Mouse (Mus musculus) midbrain, postnatal 0 days (tissue): ENCODE measurements around the gene Nupl1. TPM values are rescaled to one million over a fixed set of nuclear protein-coding genes. Genes with fewer than 3 reads are reported as not detected.
A peak's percentile ranks its signal among the peaks of the same experiment; 100 is the strongest.

Experiments
- ATAC-seq: fragments of 200-750 bp; cut with Nextera tagmentation; 2 replicates; pipeline ENCODE4 v1.8.0; 2017; ENCODE audit warnings: moderate number of reproducible peaks, mild to moderate bottlenecking, moderate TSS enrichment, moderate library complexity; ENCODE audit not compliant: low FRiP score
- DNase-seq: peaks from one replicate; pipeline ENCODE4 v3.0.0-alpha.2; 2015; ENCODE audit warnings: low spot score
- H3K27ac ChIP-seq: fragments of 300-500 bp; sonication (generic); 2 replicates; pipeline ENCODE4 v1.5.1; 2014; ENCODE audit warnings: low read depth, mild to moderate bottlenecking, low read length, mixed read lengths
- H3K27me3 ChIP-seq: fragments of 300-500 bp; sonication (generic); 2 replicates; pipeline ENCODE4 v1.6.1; 2014; ENCODE audit warnings: low read length, control low read depth, mixed read lengths; ENCODE audit not compliant: insufficient read depth
- H3K36me3 ChIP-seq: fragments of 300-500 bp; sonication (generic); 2 replicates; pipeline ENCODE4 v1.6.1; 2014; ENCODE audit warnings: low read length, control low read depth, mixed read lengths; ENCODE audit not compliant: insufficient read depth
- H3K4me1 ChIP-seq: fragments of 300-500 bp; sonication (generic); 2 replicates; pipeline ENCODE4 v1.6.1; 2014; ENCODE audit warnings: mild to moderate bottlenecking, control low read depth, antibody characterized with exemption, low read length, mixed read lengths; ENCODE audit not compliant: insufficient read depth
- H3K4me2 ChIP-seq: fragments of 300-500 bp; sonication (generic); 2 replicates; pipeline ENCODE4 v1.6.1; 2014; ENCODE audit warnings: low read depth, mild to moderate bottlenecking, low read length, mixed read lengths; ENCODE audit not compliant: poor library complexity, severe bottlenecking
- H3K4me3 ChIP-seq: fragments of 300-500 bp; sonication (generic); 2 replicates; pipeline ENCODE4 v1.5.1; 2014; ENCODE audit warnings: low read depth, mild to moderate bottlenecking, low read length, moderate library complexity
- H3K9ac ChIP-seq: fragments of 300-500 bp; sonication (generic); replicated peaks from 2 replicates; pipeline ENCODE4 v1.6.1; 2014; ENCODE audit warnings: mild to moderate bottlenecking, low read length, moderate library complexity, mixed read lengths; ENCODE audit not compliant: poor library complexity, severe bottlenecking
- H3K9me3 ChIP-seq: fragments of 300-500 bp; sonication (generic); 2 replicates; pipeline ENCODE4 v1.6.1; 2016; ENCODE audit warnings: low read length, control low read depth
- CTCF ChIP-seq: IDR thresholded peaks from 2 replicates; pipeline ENCODE4 v1.5.1; 2016; ENCODE audit warnings: antibody characterized with exemption, mild to moderate bottlenecking
- WGBS: fragments of 180-500 bp; shearing (Covaris S2); extraction: QIAGEN DNeasy Blood & Tissue Kit; methylation state at CpG from one replicate; pipeline ENCODE4 v1.1.7; 2014; 5-methylcytosine and 5-hydroxymethylcytosine counted together
- polyA plus RNA-seq: library from polyadenylated mRNA; unstranded; fragments of >200 nt; fragmentation: Nextera tagmentation; extraction: Ambion mirVana; gene quantifications from 2 replicates; pipeline ENCODE4 v1.2.1, GENCODE M21; 2015
- total RNA-seq: library from RNA; depleted of rRNA; stranded (reverse); fragments of >200 nt; gene quantifications from 2 replicates; pipeline ENCODE4 v1.2.3, GENCODE M21; 2014

The Nupl1 gene
- total and polyA plus RNA-seq, 2 experiments from 2014 or later, result 0.16 TPM; not detected in 1

DNA sequence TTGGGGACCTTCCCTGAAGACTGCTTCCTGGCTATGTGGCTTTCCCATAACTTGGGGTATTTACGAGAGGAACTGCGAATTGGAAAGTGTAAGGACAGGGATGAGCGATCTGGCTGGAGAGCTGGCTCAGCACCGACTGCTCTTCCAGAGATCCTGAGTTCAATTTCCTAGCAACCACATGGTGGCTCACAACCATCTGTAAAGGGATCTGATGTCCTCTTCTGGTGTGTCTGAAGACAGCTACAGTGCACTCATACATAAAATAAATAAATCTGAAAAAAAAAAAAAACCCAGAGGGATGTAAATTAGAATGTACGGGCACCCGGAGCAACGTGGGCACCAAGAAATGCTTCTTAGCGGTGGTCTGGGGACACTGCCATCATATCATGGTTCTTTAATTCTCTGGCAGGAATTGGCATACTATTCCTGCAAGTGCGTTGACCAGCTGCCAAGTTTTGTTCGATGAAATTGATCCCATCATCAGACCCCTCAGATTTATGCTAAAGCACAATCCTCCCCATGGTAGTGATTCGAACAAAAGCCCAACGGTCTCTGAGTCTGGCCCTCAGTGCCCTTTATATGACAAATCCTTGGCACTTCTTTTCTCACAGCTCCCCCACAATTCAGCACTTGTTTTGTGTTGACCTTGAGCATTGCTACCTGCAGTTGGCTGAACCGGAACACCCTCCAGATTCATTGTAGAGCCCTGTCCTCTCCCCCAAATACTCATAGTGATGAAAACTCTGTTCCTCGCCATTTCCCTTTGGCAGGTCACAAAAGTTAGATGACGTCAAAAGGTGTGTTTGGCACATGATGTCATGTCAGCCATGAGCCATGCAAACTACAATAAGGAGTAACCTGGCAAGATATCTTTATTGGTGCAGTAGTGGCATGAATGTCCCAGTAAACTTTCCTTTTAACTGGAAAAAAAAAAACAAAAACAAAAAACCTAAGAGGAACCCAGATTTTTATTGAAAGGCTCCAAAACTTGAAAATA is 1.1 kb upstream of the Nupl1 start:
- Histone ChIP-seq H3K36me3 (no peaks in the 10 kb centered on the region), H3K4me2 (peak overlapping the region; percentile 77), H3K4me1 (peaks cover 3% of the 10 kb centered on the region; the same call in 1 of the 2 replicates), H3K9ac (peak overlapping the region; percentile 100), H3K27ac (peak overlapping the region; percentile 97), H3K27me3 (no peaks in the 10 kb centered on the region), H3K4me3 (peak overlapping the region; percentile 74), H3K9me3 (no peaks in the 10 kb centered on the region)
- TF ChIP-seq CTCF, result peak; percentile 50; the same call in 1 of the 2 replicates
- DNase-seq (peak; percentile 59), ATAC-seq (peak; percentile 47)
- WGBS, result 15% methylated on average over 15 of the region's 15 CpGs

DNA sequence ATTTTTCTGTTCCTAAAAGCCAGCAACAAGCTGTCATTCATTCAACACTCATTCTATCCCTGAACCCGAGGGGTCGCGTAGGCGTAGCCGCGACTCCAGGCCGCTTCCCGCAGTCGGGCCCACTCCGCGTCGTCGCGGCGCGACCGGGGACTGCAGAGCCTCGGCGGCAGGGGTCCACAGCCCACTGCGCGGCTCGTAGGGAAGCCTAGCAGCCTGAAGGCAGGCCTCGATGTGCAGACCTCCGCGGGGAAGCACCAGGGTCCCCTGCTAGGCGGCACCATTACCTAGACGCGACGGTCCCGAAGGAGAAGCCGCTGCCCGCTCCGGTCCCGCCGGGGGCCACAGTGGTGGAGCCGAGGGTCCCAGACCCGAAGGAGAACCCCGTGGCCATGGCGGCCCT is 352 bp downstream of the Nupl1 start:
- H3K9ac ChIP-seq, result peak overlapping the region; percentile 100
- no peaks in the 10 kb centered on the region for H3K9me3 ChIP-seq
- peak overlapping the region; percentile 68 for H3K4me2 ChIP-seq
- H3K36me3 ChIP-seq, result no peaks in the 10 kb centered on the region
- DNase-seq (peak; percentile 58), ATAC-seq (peak; percentile 82)
- H3K4me3 ChIP-seq, result peak overlapping the region; percentile 74
- no peaks in the 10 kb centered on the region for H3K27me3 ChIP-seq
- under 1% methylated on average over 39 of the region's 39 CpGs for WGBS
- no peak; the same call in 1 of the 2 replicates for TF ChIP-seq CTCF
- H3K27ac ChIP-seq, result peak overlapping the region; percentile 97
- H3K4me1 ChIP-seq, result peaks cover 3% of the 10 kb centered on the region; the same call in 1 of the 2 replicates

- Histone ChIP-seq H3K27me3 (no peaks in the 10 kb centered on the region), H3K27ac (peak overlapping the region; percentile 97; the same call in 1 of the 2 replicates), H3K36me3 (peaks cover under 1% of the 10 kb centered on the region; the same call in 1 of the 2 replicates), H3K9me3 (no peaks in the 10 kb centered on the region), H3K4me2 (peak overlapping the region; percentile 68), H3K4me1 (peaks cover 3% of the 10 kb centered on the region; the same call in 1 of the 2 replicates), H3K9ac (peak overlapping the region; percentile 100), H3K4me3 (peak overlapping the region; percentile 74)
- WGBS, result 17% methylated on average over 8 of the region's 8 CpGs
- DNase-seq, result no peak
- ATAC-seq, result no peak
- no peak for TF ChIP-seq CTCF
Observed at GRCm38 (mm10) chr14:60250366-60250765, 865 bp downstream of the Nupl1 start.

GRCm38 (mm10) chr14:60238551-60238950 is 12.7 kb downstream of the Nupl1 start:
- Histone ChIP-seq H3K36me3 (peaks cover 23% of the 10 kb centered on the region; the same call in 1 of the 2 replicates), H3K9ac (no peak overlapping the region), H3K27ac (no peak overlapping the region), H3K4me3 (no peak overlapping the region), H3K4me2 (no peak overlapping the region), H3K9me3 (no peaks in the 10 kb centered on the region), H3K4me1 (no peaks in the 10 kb centered on the region), H3K27me3 (no peaks in the 10 kb centered on the region)
- ATAC-seq (no peak), DNase-seq (no peak)
- no peak for TF ChIP-seq CTCF
- WGBS, result 86% methylated on average over 3 of the region's 3 CpGs

- ATAC-seq, result no peak
- Histone ChIP-seq H3K36me3 (peaks cover 9% of the 10 kb centered on the region; the same call in 1 of the 2 replicates), H3K9me3 (no peaks in the 10 kb centered on the region), H3K4me3 (no peak overlapping the region), H3K27ac (no peak overlapping the region), H3K9ac (no peak overlapping the region), H3K4me2 (no peak overlapping the region), H3K27me3 (no peaks in the 10 kb centered on the region), H3K4me1 (no peaks in the 10 kb centered on the region)
- WGBS, result 90% methylated on average over 10 of the region's 10 CpGs
- no peak for TF ChIP-seq CTCF
- DNase-seq, result no peak
Observed at GRCm38 (mm10) chr14:60219886-60220285, 31.3 kb downstream of the Nupl1 start.

DNA sequence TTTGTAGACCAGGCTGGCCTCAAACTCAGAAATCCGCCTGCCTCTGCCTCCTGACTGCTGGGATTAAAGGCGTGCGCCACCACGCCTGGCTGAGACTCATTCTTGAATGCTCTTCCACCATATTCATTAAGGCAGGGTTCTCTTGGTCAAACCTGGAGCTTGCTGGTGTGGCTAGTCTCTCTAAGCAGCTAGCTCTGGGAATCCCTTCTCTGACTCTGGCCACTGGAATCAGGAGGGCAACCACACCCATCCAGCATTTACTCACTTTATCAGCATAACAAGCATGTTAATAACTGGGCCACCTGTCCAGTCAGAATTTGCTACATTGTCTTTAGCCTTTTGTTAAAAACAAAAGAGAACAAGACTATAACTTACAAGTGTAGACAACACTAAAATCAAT is 33.6 kb downstream of the Nupl1 start:
- no peak overlapping the region for H3K4me2 ChIP-seq
- no peak for ATAC-seq
- WGBS, result 97% methylated on average over 4 of the region's 4 CpGs

More for the DNA sequence above, 33.6 kb downstream of the Nupl1 start:
- Histone ChIP-seq H3K36me3 (peaks cover 9% of the 10 kb centered on the region; the same call in 1 of the 2 replicates), H3K27ac (no peak overlapping the region), H3K9me3 (no peaks in the 10 kb centered on the region), H3K4me1 (no peaks in the 10 kb centered on the region), H3K4me3 (no peak overlapping the region), H3K27me3 (no peaks in the 10 kb centered on the region), H3K9ac (no peak overlapping the region)
- no peak for TF ChIP-seq CTCF
- no peak for DNase-seq
